Mouse (Mus musculus) macrophage (primary cell): ENCODE results near the gene Elovl6. TPM values are rescaled to one million over a fixed set of nuclear protein-coding genes. Genes with fewer than 3 reads are reported as not detected.

Experiments used
- H3K27ac ChIP-seq: fragments of 350-480 bp; formaldehyde crosslinking; 2 replicates; pipeline ENCODE4 v1.9.0; 2021
- H3K36me3 ChIP-seq: fragments of 350-480 bp; formaldehyde crosslinking; 2 replicates; pipeline ENCODE4 v1.9.0; 2021; ENCODE audit errors: inconsistent target
- H3K4me3 ChIP-seq: fragments of 350-480 bp; formaldehyde crosslinking; 2 replicates; pipeline ENCODE4 v1.9.0; 2021; ENCODE audit errors: inconsistent target
- H3K79me2 ChIP-seq: fragments of 350-480 bp; formaldehyde crosslinking; 2 replicates; pipeline ENCODE4 v1.9.0; 2021; ENCODE audit errors: inconsistent target
- WGBS: methylation state at CpG from one replicate; pipeline ENCODE4 v1.1.7; 2026; ENCODE audit warnings: inconsistent platforms; ENCODE audit not compliant: missing documents; 5-methylcytosine and 5-hydroxymethylcytosine counted together
- polyA plus RNA-seq: library from polyadenylated mRNA; stranded (reverse); fragments of 250-400 nt; gene quantifications from 3 replicates; pipeline ENCODE4 v1.2.4, GENCODE M21; 2018; ENCODE audit warnings: inconsistent platforms

The Elovl6 gene
- polyA plus RNA-seq, 1 experiment from 2014 or later: 2.6 TPM

GRCm38 (mm10) chr3:129566013-129566412, 33.9 kb downstream of the Elovl6 start:
- no peaks in the 10 kb centered on the region for H3K79me2 ChIP-seq
- no peak overlapping the region for H3K4me3 ChIP-seq
- H3K36me3 ChIP-seq: no peaks in the 10 kb centered on the region
- no peak overlapping the region for H3K27ac ChIP-seq
- 96% methylated on average over 2 of the region's 2 CpGs for WGBS

- Histone ChIP-seq H3K4me3 (no peak overlapping the region), H3K27ac (no peak overlapping the region), H3K36me3 (no peaks in the 10 kb centered on the region), H3K79me2 (no peaks in the 10 kb centered on the region)
- WGBS: 94% methylated on average over 5 of the region's 5 CpGs
Measured at GRCm38 (mm10) chr3:129566876-129567275, 34.7 kb downstream of the Elovl6 start.

- no peaks in the 10 kb centered on the region for H3K79me2 ChIP-seq
- no peak overlapping the region for H3K4me3 ChIP-seq
- 100% methylated on average over 6 of the region's 7 CpGs for WGBS
- H3K27ac ChIP-seq: no peak overlapping the region
- H3K36me3 ChIP-seq: no peaks in the 10 kb centered on the region
Measured at GRCm38 (mm10) chr3:129568506-129568905, 36.4 kb downstream of the Elovl6 start.

- Histone ChIP-seq H3K27ac (no peak overlapping the region), H3K79me2 (no peaks in the 10 kb centered on the region), H3K36me3 (no peaks in the 10 kb centered on the region), H3K4me3 (no peak overlapping the region)
- 91% methylated on average over 8 of the region's 8 CpGs for WGBS
Measured at GRCm38 (mm10) chr3:129570989-129571388, 38.8 kb downstream of the Elovl6 start.

DNA sequence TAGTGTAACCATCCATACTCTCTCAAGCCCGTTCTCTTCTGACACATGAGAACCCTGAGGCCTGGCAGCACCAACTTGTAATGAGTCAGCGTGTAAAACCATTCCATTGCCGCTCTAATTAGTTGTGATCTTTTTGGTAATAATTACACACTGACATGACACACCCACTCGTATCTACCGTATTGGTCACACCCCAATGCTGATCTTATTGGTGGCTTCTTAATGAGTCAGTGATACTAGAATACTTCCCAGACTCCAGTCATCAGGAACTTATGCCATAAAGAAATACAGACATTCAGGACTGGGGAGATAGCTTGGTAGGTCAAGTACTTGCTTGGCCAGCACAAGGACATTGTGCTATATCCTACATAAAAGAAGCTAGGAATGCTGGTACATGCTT, 39.5 kb downstream of the Elovl6 start:
- Histone ChIP-seq H3K4me3 (no peak overlapping the region), H3K27ac (no peak overlapping the region), H3K36me3 (no peaks in the 10 kb centered on the region), H3K79me2 (no peaks in the 10 kb centered on the region)
- 98% methylated on average over 5 of the region's 5 CpGs for WGBS

DNA sequence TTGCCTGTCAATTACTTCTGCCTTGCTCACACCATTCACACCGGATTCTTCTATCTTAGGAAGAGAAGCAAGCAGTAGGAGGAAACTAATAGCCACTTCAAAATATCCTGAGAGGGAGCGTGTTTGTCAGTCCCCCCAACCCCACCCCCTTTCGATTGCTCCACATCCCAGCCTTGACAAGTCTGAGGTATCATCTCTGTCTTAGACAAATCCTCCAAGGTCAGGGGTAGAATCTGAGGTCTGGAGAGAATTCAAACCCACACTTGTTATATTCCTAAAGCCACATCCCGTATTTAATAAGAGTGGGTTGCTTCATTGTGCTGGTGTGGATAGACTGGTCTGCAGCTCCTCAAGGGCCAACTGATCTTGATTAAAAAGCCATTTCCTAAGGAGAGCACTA, 40.8 kb downstream of the Elovl6 start:
- no peak overlapping the region for H3K4me3 ChIP-seq
- no peaks in the 10 kb centered on the region for H3K36me3 ChIP-seq
- H3K79me2 ChIP-seq: no peaks in the 10 kb centered on the region
- WGBS: 79% methylated on average over 4 of the region's 4 CpGs
- H3K27ac ChIP-seq: no peak overlapping the region

- 51% methylated on average over 4 of the region's 4 CpGs for WGBS
- Histone ChIP-seq H3K36me3 (no peaks in the 10 kb centered on the region), H3K4me3 (no peak overlapping the region), H3K79me2 (no peaks in the 10 kb centered on the region), H3K27ac (no peak overlapping the region)
Measured at GRCm38 (mm10) chr3:129573609-129574008, 41.5 kb downstream of the Elovl6 start.

DNA sequence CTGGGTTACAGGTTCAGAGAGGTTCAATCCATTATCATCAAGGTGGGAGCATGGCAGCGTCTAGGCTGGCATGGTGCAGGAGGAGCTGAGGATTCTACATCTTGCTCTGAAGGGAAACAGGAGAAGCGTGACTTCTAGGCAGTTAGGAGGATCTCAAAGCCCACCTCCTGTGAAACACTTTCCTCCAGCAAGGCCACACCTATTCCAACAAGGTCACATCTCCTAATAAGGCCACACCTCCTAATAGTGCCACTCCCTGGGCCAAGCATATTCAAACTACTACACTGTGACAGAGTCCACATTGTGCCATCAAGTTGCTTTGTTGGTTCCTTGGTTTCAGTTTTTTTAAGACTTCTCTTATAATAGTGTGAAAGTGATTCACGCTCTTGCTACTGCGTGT, 42.9 kb downstream of the Elovl6 start:
- no peak overlapping the region for H3K27ac ChIP-seq
- WGBS: 83% methylated on average over 4 of the region's 4 CpGs
- H3K36me3 ChIP-seq: no peaks in the 10 kb centered on the region

GRCm38 (mm10) chr3:129576522-129576921, 44.4 kb downstream of the Elovl6 start:
- Histone ChIP-seq H3K4me3 (no peak overlapping the region), H3K79me2 (no peaks in the 10 kb centered on the region), H3K27ac (no peak overlapping the region), H3K36me3 (no peaks in the 10 kb centered on the region)
- 90% methylated on average over 6 of the region's 6 CpGs for WGBS

More for the DNA sequence above, 42.9 kb downstream of the Elovl6 start:
- no peaks in the 10 kb centered on the region for H3K79me2 ChIP-seq
- H3K4me3 ChIP-seq: no peak overlapping the region

- no peak overlapping the region for H3K4me3 ChIP-seq
- H3K79me2 ChIP-seq: no peaks in the 10 kb centered on the region
- H3K36me3 ChIP-seq: no peaks in the 10 kb centered on the region
- H3K27ac ChIP-seq: no peak overlapping the region
- 89% methylated on average over 11 of the region's 11 CpGs for WGBS
Measured at GRCm38 (mm10) chr3:129578741-129579475, 46.8 kb downstream of the Elovl6 start.

DNA sequence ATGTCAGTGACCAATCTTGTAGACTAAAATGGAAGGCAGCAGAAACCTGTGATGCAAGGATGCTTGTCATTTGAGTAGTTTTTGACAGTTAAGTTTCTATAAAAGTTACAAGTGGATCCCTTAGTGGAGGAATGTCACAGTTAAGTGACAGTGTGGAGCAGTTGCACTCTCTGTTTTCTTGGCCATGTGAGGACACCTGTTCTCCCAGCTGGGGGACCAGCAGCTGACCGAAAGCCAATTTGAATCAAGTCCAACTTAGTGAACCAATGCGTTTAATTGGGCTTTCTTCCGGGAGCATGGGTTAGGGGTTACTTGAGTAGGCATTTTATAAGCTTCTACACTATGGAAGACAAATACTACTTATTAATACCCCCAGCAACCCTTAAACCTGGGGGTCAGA, 48.9 kb downstream of the Elovl6 start:
- H3K27ac ChIP-seq: no peak overlapping the region
- H3K4me3 ChIP-seq: no peak overlapping the region
- WGBS: 88% methylated on average over 3 of the region's 3 CpGs
- no peaks in the 10 kb centered on the region for H3K36me3 ChIP-seq
- H3K79me2 ChIP-seq: no peaks in the 10 kb centered on the region

DNA sequence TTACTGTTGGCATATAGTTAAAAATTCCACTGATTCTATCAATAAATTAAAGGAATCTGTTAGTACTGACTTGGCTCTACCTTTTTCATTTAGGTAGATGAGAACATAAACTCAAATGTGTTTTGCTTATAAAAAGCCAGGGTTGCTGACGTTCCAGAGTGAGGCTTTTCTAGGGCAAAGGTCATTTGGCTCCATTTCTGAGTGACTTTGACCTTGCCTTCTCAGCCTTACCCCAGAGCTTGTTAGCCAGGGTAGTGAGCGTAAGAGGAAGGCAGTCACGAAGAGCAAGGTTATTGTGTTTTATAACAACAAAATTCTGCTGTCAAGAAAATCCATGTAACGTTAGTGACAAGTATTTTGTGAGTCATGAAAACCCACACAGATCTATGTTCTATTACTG, 50.3 kb downstream of the Elovl6 start:
- Histone ChIP-seq H3K36me3 (no peaks in the 10 kb centered on the region), H3K27ac (no peak overlapping the region)
- 100% methylated on average over 4 of the region's 4 CpGs for WGBS

DNA sequence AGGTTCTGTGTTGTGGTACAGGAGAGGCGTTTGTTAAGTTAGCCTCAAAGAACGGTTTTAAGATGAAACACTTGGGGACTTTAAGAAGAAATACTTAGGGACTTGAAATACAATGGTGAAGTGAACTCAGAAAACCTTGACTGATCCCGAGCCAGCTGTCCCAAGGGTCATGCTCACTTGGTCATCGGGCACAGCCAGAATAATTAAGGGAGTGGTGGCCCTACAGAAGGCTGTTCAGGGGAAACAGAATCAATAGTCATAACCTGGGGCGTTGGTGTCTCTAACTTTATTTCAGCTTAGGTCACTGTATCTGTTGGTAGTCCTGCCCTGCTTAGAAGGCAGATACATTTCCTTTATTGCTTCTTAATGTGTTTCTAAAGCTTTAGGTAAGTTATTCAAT, 51.1 kb downstream of the Elovl6 start:
- WGBS: 92% methylated on average over 5 of the region's 5 CpGs

More for the DNA sequence above, 50.3 kb downstream of the Elovl6 start:
- no peak overlapping the region for H3K4me3 ChIP-seq
- H3K79me2 ChIP-seq: no peaks in the 10 kb centered on the region

DNA sequence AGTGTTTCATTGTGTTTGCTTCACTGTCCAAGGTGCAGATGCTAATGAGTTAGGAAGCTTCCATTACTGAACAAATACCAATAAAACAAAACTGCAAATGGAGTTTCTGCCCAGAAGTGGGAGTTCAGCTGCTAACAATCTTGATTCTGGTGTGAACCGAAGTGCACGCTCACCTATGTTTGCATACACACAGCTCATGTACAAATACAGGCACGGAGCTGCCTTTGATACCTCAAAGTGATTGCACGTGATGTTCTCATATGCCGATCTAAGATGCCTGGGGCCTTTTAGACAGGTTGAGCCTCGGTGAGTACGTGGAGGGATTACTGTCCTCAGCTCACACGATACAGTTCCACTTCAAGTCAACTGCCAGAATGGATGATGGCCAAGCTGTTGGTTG, 55.8 kb downstream of the Elovl6 start:
- 95% methylated on average over 7 of the region's 8 CpGs for WGBS
- H3K27ac ChIP-seq: no peak overlapping the region
- no peaks in the 10 kb centered on the region for H3K36me3 ChIP-seq
- H3K79me2 ChIP-seq: no peaks in the 10 kb centered on the region
- H3K4me3 ChIP-seq: no peak overlapping the region

More for the DNA sequence above, 51.1 kb downstream of the Elovl6 start:
- no peak overlapping the region for H3K27ac ChIP-seq
- no peaks in the 10 kb centered on the region for H3K79me2 ChIP-seq
- no peak overlapping the region for H3K4me3 ChIP-seq
- no peaks in the 10 kb centered on the region for H3K36me3 ChIP-seq

- Histone ChIP-seq H3K4me3 (no peak overlapping the region), H3K79me2 (no peaks in the 10 kb centered on the region), H3K27ac (no peak overlapping the region), H3K36me3 (no peaks in the 10 kb centered on the region)
- WGBS: 96% methylated on average over 3 of the region's 3 CpGs
Measured at GRCm38 (mm10) chr3:129588753-129589152, 56.6 kb downstream of the Elovl6 start.

DNA sequence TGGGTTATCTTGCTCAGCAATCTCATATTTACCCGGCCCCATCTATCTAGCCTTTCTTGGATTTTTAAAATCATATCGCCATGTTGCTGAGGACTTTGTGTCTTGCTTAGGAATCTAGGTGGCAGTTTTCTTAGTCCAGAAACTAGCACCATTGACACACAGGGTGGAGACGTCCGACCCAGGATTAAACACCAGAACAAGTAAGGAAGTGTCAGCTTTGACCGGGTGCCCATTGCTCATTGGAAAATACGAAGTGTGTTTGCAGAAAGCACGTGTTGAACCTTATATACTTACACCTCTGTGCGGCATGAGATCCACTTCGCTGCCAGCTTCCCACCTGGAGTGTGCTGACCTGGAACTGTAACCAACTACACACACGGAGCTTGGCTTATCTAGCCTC, 57.5 kb downstream of the Elovl6 start:
- Histone ChIP-seq H3K36me3 (no peaks in the 10 kb centered on the region), H3K79me2 (no peaks in the 10 kb centered on the region), H3K4me3 (no peak overlapping the region), H3K27ac (no peak overlapping the region)
- WGBS: 89% methylated on average over 10 of the region's 10 CpGs
